Mouse (Mus musculus): Measurements from ENCODE around the gene Vwa8. TPM values are rescaled to one million over a fixed set of nuclear protein-coding genes. Genes with fewer than 3 reads are reported as not detected.

Gene Vwa8
- polyA plus RNA-seq, 1 experiment from 2014 or later: 7.9 TPM

DNA sequence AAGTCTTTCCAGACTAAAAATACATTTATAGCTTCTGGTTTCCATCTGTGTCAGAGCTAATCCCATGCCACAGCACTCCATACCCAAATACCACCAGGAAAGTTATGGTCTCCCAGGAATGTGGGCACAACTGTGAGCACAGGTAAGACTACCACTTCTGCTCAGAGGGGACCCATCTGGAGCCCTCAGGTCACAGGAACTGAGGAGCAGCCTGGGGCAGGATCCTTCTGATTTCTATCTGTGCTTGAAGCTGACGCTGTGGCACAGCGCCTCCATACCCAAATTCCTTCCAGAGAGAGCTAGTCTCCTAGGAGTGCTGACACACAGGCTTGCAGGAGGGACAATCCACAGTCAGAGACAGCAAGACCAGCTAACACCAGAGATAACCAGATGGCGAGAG is 361.0 kb downstream of the Vwa8 start:
- Histone ChIP-seq H3K27ac (replicated peaks) (no peak overlapping the region), H3K4me2 (no peak overlapping the region), H3K27me3 (no peaks in the 10 kb centered on the region), H3K9me3 (replicated peaks) (no peaks in the 10 kb centered on the region), H3K36me3 (replicated peaks) (no peaks in the 10 kb centered on the region), H3K4me1 (replicated peaks) (no peaks in the 10 kb centered on the region), H3K4me3 (replicated peaks) (no peak overlapping the region), H3K9ac (no peak overlapping the region)
- ATAC-seq (ENCODE audit: insufficient read depth): no peak
- WGBS (ENCODE audit: insufficient replicate concordance): 59% methylated on average over 3 of the region's 3 CpGs

- Histone ChIP-seq H3K4me1 (replicated peaks) (no peaks in the 10 kb centered on the region), H3K4me3 (replicated peaks) (no peak overlapping the region), H3K9ac (no peak overlapping the region), H3K4me2 (no peak overlapping the region), H3K27ac (replicated peaks) (no peak overlapping the region), H3K36me3 (replicated peaks) (no peaks in the 10 kb centered on the region), H3K27me3 (no peaks in the 10 kb centered on the region), H3K9me3 (replicated peaks) (no peaks in the 10 kb centered on the region)
- ATAC-seq (ENCODE audit: insufficient read depth): no peak
- 61% methylated on average over 11 of the region's 11 CpGs for WGBS (ENCODE audit: insufficient replicate concordance)
Observed at GRCm38 (mm10) chr14:79212380-79212991, 363.6 kb downstream of the Vwa8 start.

- ATAC-seq (ENCODE audit: insufficient read depth): no peak
- H3K36me3 ChIP-seq (replicated peaks): no peaks in the 10 kb centered on the region
- 74% methylated on average over 6 of the region's 6 CpGs for WGBS (ENCODE audit: insufficient replicate concordance)
Observed at GRCm38 (mm10) chr14:79214129-79214528, 365.3 kb downstream of the Vwa8 start.

GRCm38 (mm10) chr14:79214660-79215249 is 365.9 kb downstream of the Vwa8 start:
- Histone ChIP-seq H3K9ac (no peak overlapping the region), H3K27ac (replicated peaks) (no peak overlapping the region), H3K4me3 (replicated peaks) (no peak overlapping the region), H3K4me1 (replicated peaks) (no peaks in the 10 kb centered on the region), H3K36me3 (replicated peaks) (no peaks in the 10 kb centered on the region), H3K4me2 (no peak overlapping the region), H3K27me3 (no peaks in the 10 kb centered on the region), H3K9me3 (replicated peaks) (no peaks in the 10 kb centered on the region)
- no peak for ATAC-seq (ENCODE audit: insufficient read depth)
- WGBS (ENCODE audit: insufficient replicate concordance): 51% methylated on average over 8 of the region's 8 CpGs

More at GRCm38 (mm10) chr14:79214129-79214528, 365.3 kb downstream of the Vwa8 start:
- Histone ChIP-seq H3K27ac (replicated peaks) (no peak overlapping the region), H3K4me1 (replicated peaks) (no peaks in the 10 kb centered on the region), H3K4me3 (replicated peaks) (no peak overlapping the region), H3K9me3 (replicated peaks) (no peaks in the 10 kb centered on the region), H3K9ac (no peak overlapping the region), H3K4me2 (no peak overlapping the region), H3K27me3 (no peaks in the 10 kb centered on the region)

- Histone ChIP-seq H3K4me3 (replicated peaks) (no peak overlapping the region), H3K27ac (replicated peaks) (no peak overlapping the region), H3K36me3 (replicated peaks) (no peaks in the 10 kb centered on the region), H3K4me2 (no peak overlapping the region), H3K4me1 (replicated peaks) (no peaks in the 10 kb centered on the region), H3K27me3 (no peaks in the 10 kb centered on the region), H3K9ac (no peak overlapping the region), H3K9me3 (replicated peaks) (no peaks in the 10 kb centered on the region)
- ATAC-seq (ENCODE audit: insufficient read depth): no peak
- 48% methylated on average over 2 of the region's 2 CpGs for WGBS (ENCODE audit: insufficient replicate concordance)
Observed at GRCm38 (mm10) chr14:79216366-79216765, 367.5 kb downstream of the Vwa8 start.

DNA sequence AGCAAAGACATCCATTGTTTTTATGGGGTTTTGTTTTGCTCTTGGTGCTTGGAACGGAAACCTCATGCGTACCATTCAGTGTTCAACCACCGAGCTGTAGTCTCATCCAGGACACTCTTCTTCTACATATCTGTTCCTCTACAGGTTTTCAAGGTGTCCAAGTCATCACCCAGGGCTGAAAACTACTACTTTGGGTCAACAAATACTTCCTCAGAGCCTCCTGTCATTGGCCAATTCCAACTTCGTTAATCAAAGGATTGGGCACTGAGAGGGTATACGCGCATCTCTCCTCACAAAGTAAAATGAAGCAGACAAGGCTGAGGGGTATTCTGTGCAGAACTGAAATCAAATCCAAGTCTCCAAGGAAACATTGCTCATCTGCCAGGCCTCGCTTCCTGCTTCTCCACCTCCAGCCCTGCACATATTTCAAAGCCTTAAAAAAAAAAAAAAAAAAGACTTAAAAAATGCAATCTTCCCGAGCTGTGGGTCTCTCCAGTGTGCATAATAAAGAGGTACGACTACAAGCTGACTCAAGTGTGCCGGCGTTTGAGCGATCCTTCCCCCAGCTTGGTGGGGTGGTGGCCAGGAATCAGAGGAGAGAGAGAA is 374.7 kb downstream of the Vwa8 start:
- no peak overlapping the region for H3K4me2 ChIP-seq
- no peaks in the 10 kb centered on the region for H3K27me3 ChIP-seq
- H3K9ac ChIP-seq: no peak overlapping the region
- 75% methylated on average over 12 of the region's 12 CpGs for WGBS (ENCODE audit: insufficient replicate concordance)
- no peak overlapping the region for H3K27ac ChIP-seq (replicated peaks)
- H3K9me3 ChIP-seq (replicated peaks): no peaks in the 10 kb centered on the region
- H3K4me1 ChIP-seq (replicated peaks): no peaks in the 10 kb centered on the region
- no peaks in the 10 kb centered on the region for H3K36me3 ChIP-seq (replicated peaks)
- H3K4me3 ChIP-seq (replicated peaks): no peak overlapping the region
- ATAC-seq (ENCODE audit: insufficient read depth): no peak

DNA sequence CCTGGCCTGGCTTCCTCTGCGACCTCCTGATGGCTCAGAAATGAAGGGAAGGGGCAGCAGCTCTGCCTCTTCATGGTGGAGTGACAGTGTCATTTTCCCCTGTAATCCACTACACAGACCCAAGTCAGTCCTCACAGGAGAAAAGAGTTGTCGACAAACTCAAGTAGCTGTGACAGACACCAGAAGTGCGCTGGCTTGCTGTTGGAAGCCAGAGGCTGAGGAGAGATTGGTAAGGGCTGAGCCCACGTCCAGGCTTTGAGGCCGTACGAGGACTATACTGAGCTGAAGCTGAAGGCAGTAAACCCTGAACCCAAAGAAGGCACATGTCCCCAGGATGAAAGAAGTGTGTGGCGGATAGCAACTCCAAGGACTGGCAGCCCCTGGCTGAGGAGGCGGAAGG is 376.6 kb downstream of the Vwa8 start:
- 67% methylated on average over 8 of the region's 8 CpGs for WGBS (ENCODE audit: insufficient replicate concordance)

DNA sequence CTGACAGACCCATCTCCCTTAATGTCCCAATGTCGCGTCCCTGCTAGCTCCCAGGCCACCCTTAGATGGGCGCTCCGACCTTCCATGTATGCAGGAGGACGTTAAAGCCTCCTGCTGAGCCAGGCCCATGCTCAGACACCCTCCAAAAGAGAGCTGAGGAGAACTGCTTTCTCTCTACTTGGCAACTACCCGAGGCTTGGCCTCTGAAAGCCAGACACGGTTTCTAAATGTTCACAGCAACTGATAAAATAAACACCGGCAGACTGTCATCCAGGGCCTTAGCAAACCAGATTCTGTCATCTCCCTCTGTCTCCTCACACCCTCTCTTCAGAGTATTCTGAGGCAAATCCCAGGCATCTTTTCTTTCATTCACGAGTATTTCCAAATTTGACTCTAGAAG is 377.2 kb downstream of the Vwa8 start:
- Histone ChIP-seq H3K4me1 (replicated peaks) (no peaks in the 10 kb centered on the region), H3K9ac (no peak overlapping the region), H3K36me3 (replicated peaks) (no peaks in the 10 kb centered on the region), H3K27ac (replicated peaks) (no peak overlapping the region), H3K4me3 (replicated peaks) (no peak overlapping the region), H3K27me3 (no peaks in the 10 kb centered on the region), H3K4me2 (no peak overlapping the region), H3K9me3 (replicated peaks) (no peaks in the 10 kb centered on the region)
- WGBS (ENCODE audit: insufficient replicate concordance): 55% methylated on average over 9 of the region's 9 CpGs
- no peak for ATAC-seq (ENCODE audit: insufficient read depth)

More for the DNA sequence above, 376.6 kb downstream of the Vwa8 start:
- Histone ChIP-seq H3K27me3 (no peaks in the 10 kb centered on the region), H3K36me3 (replicated peaks) (no peaks in the 10 kb centered on the region), H3K9me3 (replicated peaks) (no peaks in the 10 kb centered on the region), H3K4me1 (replicated peaks) (no peaks in the 10 kb centered on the region), H3K27ac (replicated peaks) (no peak overlapping the region), H3K4me3 (replicated peaks) (no peak overlapping the region), H3K9ac (no peak overlapping the region), H3K4me2 (no peak overlapping the region)
- ATAC-seq (ENCODE audit: insufficient read depth): no peak

DNA sequence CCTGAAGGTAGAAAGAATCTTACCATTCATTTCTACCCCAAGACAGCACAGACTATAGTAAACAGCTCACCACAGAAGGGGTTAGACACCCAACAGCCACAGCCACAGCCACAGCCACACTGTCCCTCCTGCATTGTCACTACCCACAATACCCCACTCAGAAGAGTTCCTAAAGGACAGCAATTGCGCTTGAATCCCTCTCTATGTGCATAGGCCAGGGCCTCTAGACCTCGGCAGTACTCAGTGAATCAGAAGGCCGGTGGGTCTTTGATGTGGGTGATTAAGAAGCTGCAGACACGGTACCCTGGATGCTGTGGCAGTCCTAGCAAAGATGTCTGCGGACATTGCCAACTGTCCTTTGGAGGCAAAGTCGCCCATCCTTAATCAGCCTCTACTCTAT is 377.9 kb downstream of the Vwa8 start:
- WGBS (ENCODE audit: insufficient replicate concordance): 69% methylated on average over 6 of the region's 6 CpGs

DNA sequence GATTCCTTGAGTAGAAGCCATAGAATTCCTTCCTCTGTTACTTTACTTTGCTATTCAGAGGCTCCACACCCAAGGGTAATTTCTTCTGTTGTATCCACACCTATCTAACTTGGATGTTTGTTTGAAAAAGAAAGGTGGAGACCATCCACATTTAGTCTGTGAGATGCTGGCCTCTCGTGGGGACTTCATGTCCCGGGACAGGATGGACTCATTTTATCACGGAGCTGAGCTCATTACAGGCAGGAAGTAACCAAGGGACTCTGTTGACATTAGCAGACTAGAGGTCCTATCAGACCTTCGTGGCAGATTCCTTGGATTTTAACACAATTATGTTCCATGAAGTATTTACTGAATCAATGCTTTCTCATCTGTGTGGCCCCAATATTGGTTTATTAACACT is 379.1 kb downstream of the Vwa8 start:
- Histone ChIP-seq H3K4me3 (replicated peaks) (no peak overlapping the region), H3K9ac (no peak overlapping the region), H3K27ac (replicated peaks) (no peak overlapping the region), H3K27me3 (no peaks in the 10 kb centered on the region), H3K4me2 (no peak overlapping the region), H3K36me3 (replicated peaks) (no peaks in the 10 kb centered on the region), H3K4me1 (replicated peaks) (no peaks in the 10 kb centered on the region), H3K9me3 (replicated peaks) (no peaks in the 10 kb centered on the region)
- 28% methylated on average over 4 of the region's 4 CpGs for WGBS (ENCODE audit: insufficient replicate concordance)
- no peak for ATAC-seq (ENCODE audit: insufficient read depth)

More for the DNA sequence above, 377.9 kb downstream of the Vwa8 start:
- Histone ChIP-seq H3K4me1 (replicated peaks) (no peaks in the 10 kb centered on the region), H3K4me3 (replicated peaks) (no peak overlapping the region), H3K27me3 (no peaks in the 10 kb centered on the region), H3K9me3 (replicated peaks) (no peaks in the 10 kb centered on the region), H3K27ac (replicated peaks) (no peak overlapping the region), H3K36me3 (replicated peaks) (no peaks in the 10 kb centered on the region), H3K9ac (no peak overlapping the region), H3K4me2 (no peak overlapping the region)
- ATAC-seq (ENCODE audit: insufficient read depth): no peak

DNA sequence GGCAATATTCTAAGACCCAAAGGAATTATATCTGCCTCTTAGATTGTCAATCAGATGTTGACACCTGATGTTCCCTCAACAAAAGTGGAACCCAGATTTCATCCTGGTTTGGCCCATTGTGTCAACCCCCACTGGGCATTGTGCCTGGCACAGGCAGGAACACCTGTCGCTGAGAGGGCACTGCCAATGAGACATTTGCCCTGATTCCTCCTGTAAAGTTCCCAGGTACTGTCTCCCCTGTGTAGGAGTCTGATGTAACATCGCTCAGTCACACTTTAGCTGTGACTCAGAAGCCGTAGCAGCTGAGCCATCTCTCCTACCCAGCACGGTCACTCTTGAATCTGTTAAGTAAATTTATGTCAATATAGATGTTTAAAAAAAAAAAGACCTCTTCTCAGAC is 382.8 kb downstream of the Vwa8 start:
- H3K27me3 ChIP-seq: no peaks in the 10 kb centered on the region
- no peaks in the 10 kb centered on the region for H3K36me3 ChIP-seq (replicated peaks)
- H3K4me2 ChIP-seq: no peak overlapping the region
- H3K9me3 ChIP-seq (replicated peaks): no peaks in the 10 kb centered on the region
- no peak for ATAC-seq (ENCODE audit: insufficient read depth)
- H3K4me1 ChIP-seq (replicated peaks): no peaks in the 10 kb centered on the region
- no peak overlapping the region for H3K27ac ChIP-seq (replicated peaks)
- no peak overlapping the region for H3K4me3 ChIP-seq (replicated peaks)
- 65% methylated on average over 4 of the region's 4 CpGs for WGBS (ENCODE audit: insufficient replicate concordance)
- H3K9ac ChIP-seq: no peak overlapping the region
